Mouse (Mus musculus) hindbrain, embryonic 13.5 days (tissue): Measurements from ENCODE around the gene Tubb4a. TPM values are rescaled to one million over a fixed set of nuclear protein-coding genes. Genes with fewer than 3 reads are reported as not detected.

Source experiments
- ATAC-seq: fragments of 200-750 bp; cut with Nextera tagmentation; 2 replicates; pipeline ENCODE4 v1.8.0; 2017; ENCODE audit warnings: moderate TSS enrichment; ENCODE audit not compliant: low FRiP score
- H3K27ac ChIP-seq: fragments of 300-500 bp; sonication (generic); 2 replicates; pipeline ENCODE4 v1.5.1; 2015; ENCODE audit warnings: inconsistent platforms, mild to moderate bottlenecking, moderate library complexity
- H3K27me3 ChIP-seq: fragments of 300-500 bp; sonication (generic); 2 replicates; pipeline ENCODE4 v1.6.1; 2015; ENCODE audit warnings: mild to moderate bottlenecking, inconsistent platforms
- H3K36me3 ChIP-seq: fragments of 300-500 bp; sonication (generic); 2 replicates; pipeline ENCODE4 v1.6.1; 2015; ENCODE audit warnings: mild to moderate bottlenecking, inconsistent platforms
- H3K4me1 ChIP-seq: fragments of 300-500 bp; sonication (generic); replicated peaks from 2 replicates; pipeline ENCODE4 v1.6.1; 2015; ENCODE audit warnings: inconsistent platforms
- H3K4me2 ChIP-seq: fragments of 300-500 bp; sonication (generic); 2 replicates; pipeline ENCODE4 v1.6.1; 2015; ENCODE audit warnings: inconsistent platforms, mild to moderate bottlenecking, moderate library complexity
- H3K4me3 ChIP-seq: fragments of 300-500 bp; sonication (generic); 2 replicates; pipeline ENCODE4 v1.5.1; 2015; ENCODE audit warnings: mild to moderate bottlenecking, inconsistent platforms
- H3K9ac ChIP-seq: fragments of 300-500 bp; sonication (generic); 2 replicates; pipeline ENCODE4 v1.6.1; 2015; ENCODE audit warnings: mild to moderate bottlenecking, inconsistent platforms
- H3K9me3 ChIP-seq: fragments of 300-500 bp; sonication (generic); 2 replicates; pipeline ENCODE4 v1.6.1; 2016; ENCODE audit warnings: inconsistent platforms
- WGBS: fragments of 180-500 bp; shearing (Covaris S2); methylation state at CpG from one replicate; pipeline ENCODE4 v1.1.7; 2015; 5-methylcytosine and 5-hydroxymethylcytosine counted together
- polyA plus RNA-seq: library from polyadenylated mRNA; unstranded; fragments of >200 nt; fragmentation: Nextera tagmentation; extraction: Ambion mirVana; gene quantifications from 2 replicates; pipeline ENCODE4 v1.2.1, GENCODE M21; 2015

Tubb4a gene
- polyA plus RNA-seq, 1 experiment from 2014 or later: 314 TPM

DNA sequence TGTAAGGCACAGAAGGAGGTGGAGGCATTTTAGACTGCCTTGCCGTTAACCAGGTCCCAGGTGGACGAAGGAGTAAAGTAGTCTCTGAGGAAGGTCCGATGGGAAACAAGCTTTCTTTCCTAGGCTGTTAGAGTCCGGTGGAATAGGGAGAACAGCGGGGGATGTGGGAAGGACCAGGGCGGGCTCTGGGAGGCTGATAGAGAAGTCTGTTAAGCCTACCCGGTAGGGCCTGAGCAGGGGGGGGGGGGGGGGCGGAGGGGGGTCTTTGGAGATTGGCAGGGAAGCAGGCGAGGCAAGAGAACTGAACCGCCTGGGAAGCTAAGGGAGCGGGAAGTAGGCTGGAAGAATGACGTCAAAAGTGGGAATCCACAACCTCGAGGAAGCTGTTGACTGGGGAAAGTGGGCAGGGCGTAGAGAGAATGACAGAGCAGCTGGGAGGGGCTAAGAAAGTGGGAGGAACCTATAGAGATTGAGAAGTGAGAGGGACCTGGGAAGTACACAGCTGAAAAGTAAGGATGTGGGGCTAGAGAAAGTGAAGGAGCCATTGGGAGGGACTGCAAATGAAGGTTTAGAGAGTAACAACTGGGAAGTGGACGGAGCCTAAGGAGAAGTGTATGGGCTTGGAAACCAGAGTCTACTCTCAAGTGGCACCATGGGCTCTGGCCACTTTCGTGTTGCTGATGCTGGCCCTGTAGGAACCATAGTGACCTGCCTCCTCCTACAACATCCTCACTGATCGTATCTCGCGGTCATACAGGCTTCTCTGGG, 8.5 kb upstream of the Tubb4a start:
- Histone ChIP-seq H3K9ac (no peak overlapping the region), H3K4me1 (peaks cover 10% of the 10 kb centered on the region), H3K27ac (no peak overlapping the region), H3K4me3 (peak overlapping the region; percentile 19; the same call in 1 of the 2 replicates), H3K9me3 (no peaks in the 10 kb centered on the region), H3K36me3 (no peaks in the 10 kb centered on the region), H3K4me2 (peak overlapping the region; percentile 42), H3K27me3 (peaks cover 9% of the 10 kb centered on the region; the same call in 1 of the 2 replicates)
- peak; percentile 85 for ATAC-seq
- WGBS: 3% methylated on average over 18 of the region's 19 CpGs

DNA sequence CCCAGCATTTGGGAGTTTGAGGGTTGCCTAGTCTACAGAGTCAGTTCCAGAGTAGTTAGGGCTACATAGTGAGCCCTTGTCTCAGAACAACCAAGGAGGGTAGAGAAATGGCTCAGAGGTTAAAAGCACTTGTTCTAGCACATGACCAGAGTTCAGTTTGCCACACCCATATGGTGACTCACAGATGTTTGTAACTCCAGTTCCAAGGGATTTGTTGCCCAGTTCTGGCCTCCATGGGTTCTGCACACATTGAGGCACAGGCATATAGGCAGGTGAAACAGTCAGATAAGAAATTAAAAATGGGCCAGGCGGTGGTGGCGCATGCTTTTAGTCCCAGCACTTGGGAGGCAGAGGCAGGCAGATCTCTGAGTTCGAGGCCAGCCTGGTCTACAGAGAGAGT, 6.6 kb upstream of the Tubb4a start:
- H3K4me3 ChIP-seq: no peak overlapping the region
- peaks cover 9% of the 10 kb centered on the region; the same call in 1 of the 2 replicates for H3K27me3 ChIP-seq
- H3K27ac ChIP-seq: no peak overlapping the region
- ATAC-seq: no peak
- H3K4me1 ChIP-seq: peaks cover 10% of the 10 kb centered on the region
- no peaks in the 10 kb centered on the region for H3K9me3 ChIP-seq
- H3K36me3 ChIP-seq: no peaks in the 10 kb centered on the region
- H3K4me2 ChIP-seq: no peak overlapping the region
- 90% methylated on average over 3 of the region's 3 CpGs for WGBS
- H3K9ac ChIP-seq: no peak overlapping the region

DNA sequence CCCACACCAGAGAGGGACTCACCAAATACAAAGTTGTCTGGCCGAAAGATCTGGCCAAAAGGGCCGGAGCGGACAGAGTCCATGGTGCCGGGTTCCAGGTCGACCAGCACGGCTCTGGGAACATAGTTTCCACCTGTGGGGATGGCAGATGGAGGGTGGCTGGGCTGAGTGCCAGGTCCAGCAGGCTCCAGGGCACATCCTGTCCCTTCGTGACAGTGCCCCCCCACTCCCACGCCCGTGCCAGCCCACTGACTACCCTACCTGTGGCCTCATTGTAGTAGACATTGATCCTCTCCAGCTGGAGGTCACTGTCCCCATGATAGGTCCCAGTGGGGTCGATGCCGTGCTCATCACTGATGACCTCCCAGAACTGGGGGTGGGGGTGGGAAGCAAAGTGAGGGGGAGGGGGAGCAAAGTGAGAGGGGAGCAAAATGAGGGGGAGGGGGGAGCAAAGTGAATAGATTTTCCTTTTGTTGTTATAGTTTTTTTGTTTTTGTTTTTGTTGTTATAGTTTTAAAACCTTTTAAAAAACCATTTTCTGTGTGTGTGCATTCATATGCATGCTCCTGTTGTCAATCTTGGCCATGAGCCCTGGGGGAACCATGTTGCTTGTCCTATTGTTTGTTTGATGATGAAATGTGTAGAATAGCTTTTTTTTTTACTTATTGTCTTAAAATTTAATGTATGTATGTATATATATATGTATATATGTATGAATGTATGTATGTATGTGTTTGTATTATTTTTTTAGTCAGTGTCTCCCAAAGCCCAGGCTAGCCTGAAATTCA, 1.4 kb downstream of the Tubb4a start:
- H3K36me3 ChIP-seq: peaks cover 40% of the 10 kb centered on the region
- peak overlapping the region; percentile 86 for H3K9ac ChIP-seq
- peak overlapping the region; percentile 76 for H3K4me2 ChIP-seq
- peaks cover 40% of the 10 kb centered on the region for H3K4me1 ChIP-seq
- WGBS: 84% methylated on average over 11 of the region's 11 CpGs
- 0 out of 2 replicates have a peak, but pooled peaks cover 3% of the 10 kb centered on the region for H3K27me3 ChIP-seq
- no peak overlapping the region for H3K27ac ChIP-seq
- no peak for ATAC-seq
- H3K9me3 ChIP-seq: no peaks in the 10 kb centered on the region
- H3K4me3 ChIP-seq: peak overlapping the region; percentile 66

DNA sequence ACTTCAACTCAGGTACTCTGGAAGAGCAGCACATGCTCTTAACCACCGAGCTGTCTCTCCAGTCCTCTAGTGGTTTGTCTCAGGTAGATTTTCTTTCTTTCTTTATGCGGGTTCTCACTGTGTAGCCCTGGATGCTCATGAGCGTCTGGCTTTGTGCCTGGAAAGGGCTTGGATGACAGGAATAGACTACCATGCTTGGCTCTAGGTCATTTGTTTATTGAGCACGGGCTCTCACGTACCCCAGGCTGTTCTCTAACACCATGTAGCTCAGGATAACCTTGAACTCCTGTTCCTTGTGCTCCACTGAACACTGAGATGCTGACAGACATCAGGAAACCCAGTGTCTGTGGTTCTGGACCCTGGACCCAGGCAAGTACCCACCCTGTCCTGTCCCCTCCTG, 5.1 kb downstream of the Tubb4a start:
- no peaks in the 10 kb centered on the region for H3K27me3 ChIP-seq
- H3K4me3 ChIP-seq: no peak overlapping the region
- H3K36me3 ChIP-seq: peaks cover 57% of the 10 kb centered on the region
- ATAC-seq: no peak
- H3K9me3 ChIP-seq: no peaks in the 10 kb centered on the region
- peaks cover 40% of the 10 kb centered on the region for H3K4me1 ChIP-seq
- no peak overlapping the region for H3K9ac ChIP-seq
- 94% methylated on average over 5 of the region's 5 CpGs for WGBS
- H3K27ac ChIP-seq: no peak overlapping the region
- no peak overlapping the region for H3K4me2 ChIP-seq

DNA sequence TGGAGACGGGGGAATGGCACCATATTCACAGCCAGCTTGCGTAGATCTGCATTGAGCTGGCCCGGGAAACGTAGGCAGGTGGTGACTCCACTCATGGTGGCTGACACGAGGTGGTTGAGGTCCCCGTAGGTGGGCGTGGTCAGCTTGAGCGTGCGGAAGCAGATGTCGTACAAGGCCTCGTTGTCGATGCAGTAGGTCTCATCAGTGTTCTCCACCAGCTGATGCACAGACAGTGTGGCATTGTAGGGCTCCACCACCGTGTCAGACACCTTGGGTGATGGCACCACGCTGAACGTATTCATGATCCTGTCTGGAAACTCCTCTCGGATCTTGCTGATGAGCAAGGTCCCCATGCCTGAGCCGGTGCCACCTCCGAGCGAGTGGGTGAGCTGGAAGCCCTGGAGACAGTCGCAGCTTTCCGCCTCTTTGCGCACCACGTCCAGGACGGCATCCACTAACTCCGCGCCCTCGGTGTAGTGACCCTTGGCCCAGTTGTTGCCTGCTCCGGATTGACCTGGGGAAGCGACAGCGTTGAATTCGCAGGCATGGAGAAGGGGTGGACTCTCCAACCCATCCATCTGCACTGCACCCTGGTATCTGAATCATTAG, 6.2 kb downstream of the Tubb4a start:
- H3K9me3 ChIP-seq: no peaks in the 10 kb centered on the region
- H3K9ac ChIP-seq: no peak overlapping the region
- ATAC-seq: no peak
- no peak overlapping the region for H3K27ac ChIP-seq
- no peaks in the 10 kb centered on the region for H3K27me3 ChIP-seq
- H3K36me3 ChIP-seq: peaks cover 57% of the 10 kb centered on the region
- no peak overlapping the region for H3K4me2 ChIP-seq
- 94% methylated on average over 31 of the region's 31 CpGs for WGBS
- H3K4me1 ChIP-seq: peaks cover 32% of the 10 kb centered on the region
- H3K4me3 ChIP-seq: no peak overlapping the region

DNA sequence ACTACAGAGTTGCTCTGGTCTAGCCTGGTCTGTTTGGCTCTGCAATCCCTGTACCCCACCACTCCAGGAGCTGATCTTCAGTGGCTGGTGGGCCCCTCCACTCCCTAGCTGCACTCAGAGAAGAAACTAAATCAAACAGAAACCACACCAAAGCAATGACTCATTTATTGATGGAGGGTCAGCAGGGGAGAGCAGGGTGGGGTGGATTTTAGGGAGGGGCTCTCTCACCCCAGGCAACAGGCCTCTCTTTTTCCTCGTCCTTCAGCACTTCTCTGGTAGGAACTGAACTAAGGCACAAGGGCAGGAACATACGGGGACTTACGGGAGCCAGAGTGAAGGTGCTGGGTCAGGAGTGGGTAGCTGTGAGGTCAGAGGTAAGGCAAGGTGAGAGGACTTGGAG, 7.7 kb downstream of the Tubb4a start:
- 75% methylated on average over 3 of the region's 3 CpGs for WGBS
- H3K36me3 ChIP-seq: peaks cover 49% of the 10 kb centered on the region
- ATAC-seq: no peak
- H3K9ac ChIP-seq: no peak overlapping the region
- no peaks in the 10 kb centered on the region for H3K9me3 ChIP-seq
- no peak overlapping the region for H3K4me2 ChIP-seq
- no peak overlapping the region for H3K4me3 ChIP-seq
- no peaks in the 10 kb centered on the region for H3K27me3 ChIP-seq
- no peak overlapping the region for H3K27ac ChIP-seq
- H3K4me1 ChIP-seq: peaks cover 18% of the 10 kb centered on the region

DNA sequence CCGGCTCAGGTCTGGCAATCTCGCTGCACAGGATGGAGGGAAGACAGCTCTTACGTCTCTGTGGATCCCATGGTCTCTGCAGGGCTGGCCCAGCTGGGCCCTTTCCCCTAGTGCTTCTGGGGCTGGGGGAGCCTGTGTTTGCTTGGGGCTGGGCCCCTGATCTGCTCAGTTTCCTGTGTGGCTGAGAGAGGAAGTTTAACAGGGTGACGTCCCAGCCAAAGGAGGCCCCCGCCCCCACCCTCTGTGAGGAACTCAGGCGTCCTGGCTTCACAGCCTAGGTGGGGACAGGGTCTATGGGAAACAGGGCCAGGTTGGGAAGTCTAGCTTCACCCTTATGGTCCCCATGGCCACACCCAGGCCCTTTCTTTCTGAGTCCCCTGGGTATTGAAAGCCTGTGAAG, 9.2 kb downstream of the Tubb4a start, which contains the start of gene Dennd1c:
Gene Dennd1c (minus strand): TSS at position 179 of the 400 bp plus-strand sequence.
- 0 out of 2 replicates have a peak, but pooled peaks have one; percentile 22 for ATAC-seq
- Histone ChIP-seq H3K27ac (no peak within 1 kb of the TSS), H3K36me3 (peaks cover 34% of the 10 kb centered on the region), H3K4me1 (peaks cover 2% of the 10 kb centered on the region; the same call in 1 of the 2 replicates), H3K4me2 (no peak within 1 kb of the TSS), H3K4me3 (no peak within 1 kb of the TSS), H3K9ac (no peak within 1 kb of the TSS), H3K9me3 (no peaks in the 10 kb centered on the region), H3K27me3 (no peaks in the 10 kb centered on the region)
- WGBS: 60% methylated on average over 6 of the region's 6 CpGs

DNA sequence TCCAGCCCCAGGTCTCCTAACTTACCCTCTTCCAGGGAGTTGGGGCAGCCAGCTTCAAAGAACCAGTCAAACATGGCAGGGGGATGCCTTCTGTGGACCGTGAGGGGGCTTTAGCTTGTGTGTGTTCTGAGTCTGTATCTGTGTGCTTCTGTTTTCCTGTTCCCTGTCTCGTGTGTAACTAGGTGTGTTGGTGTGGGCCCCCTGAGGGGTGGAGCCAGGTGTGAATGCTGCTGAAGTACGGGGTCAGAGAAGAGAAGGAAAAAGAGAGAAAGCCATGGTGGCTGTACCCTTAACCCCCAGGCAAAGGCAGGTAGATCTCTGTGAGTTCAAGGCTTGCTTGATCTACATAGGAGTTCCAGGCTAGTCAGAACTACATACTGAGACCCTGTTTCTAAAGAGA, 10.7 kb downstream of the Tubb4a start:
- no peaks in the 10 kb centered on the region for H3K27me3 ChIP-seq
- peaks cover 25% of the 10 kb centered on the region for H3K36me3 ChIP-seq
- H3K4me2 ChIP-seq: no peak overlapping the region
- no peaks in the 10 kb centered on the region for H3K4me1 ChIP-seq
- H3K9me3 ChIP-seq: no peaks in the 10 kb centered on the region
- no peak overlapping the region for H3K9ac ChIP-seq
- 70% methylated on average over 3 of the region's 3 CpGs for WGBS
- H3K27ac ChIP-seq: no peak overlapping the region
- no peak for ATAC-seq
- H3K4me3 ChIP-seq: no peak overlapping the region

DNA sequence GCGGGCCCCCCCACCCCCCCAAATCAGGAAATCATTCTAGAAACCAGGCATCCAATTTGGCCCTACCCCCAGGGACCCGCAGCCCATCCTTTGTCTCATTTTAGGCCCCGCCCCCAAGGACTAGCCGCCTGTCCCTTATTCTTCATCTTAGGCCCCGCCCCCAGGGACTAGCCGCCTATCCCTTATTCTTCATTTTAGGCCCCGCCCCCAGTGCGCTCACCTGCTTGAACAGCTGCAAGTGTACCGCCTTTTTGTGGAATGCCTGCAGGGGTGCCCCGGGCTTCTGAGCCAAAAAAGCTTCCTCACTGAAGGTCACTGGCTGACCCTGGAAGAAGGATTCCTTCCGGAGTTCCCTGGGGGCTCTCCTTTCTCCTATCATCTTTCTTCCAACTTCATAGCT, 16.9 kb downstream of the Tubb4a start:
- no peaks in the 10 kb centered on the region for H3K36me3 ChIP-seq
- H3K9me3 ChIP-seq: no peaks in the 10 kb centered on the region
- H3K4me1 ChIP-seq: peaks cover 6% of the 10 kb centered on the region; the same call in 1 of the 2 replicates
- peak; percentile 31; the same call in 1 of the 2 replicates for ATAC-seq
- 2% methylated on average over 11 of the region's 11 CpGs for WGBS
- peak overlapping the region; percentile 23 for H3K4me3 ChIP-seq
- H3K27ac ChIP-seq: no peak overlapping the region
- peak overlapping the region; percentile 30 for H3K4me2 ChIP-seq
- peaks cover 9% of the 10 kb centered on the region; the same call in 1 of the 2 replicates for H3K27me3 ChIP-seq
- peak overlapping the region; percentile 49; the same call in 1 of the 2 replicates for H3K9ac ChIP-seq

DNA sequence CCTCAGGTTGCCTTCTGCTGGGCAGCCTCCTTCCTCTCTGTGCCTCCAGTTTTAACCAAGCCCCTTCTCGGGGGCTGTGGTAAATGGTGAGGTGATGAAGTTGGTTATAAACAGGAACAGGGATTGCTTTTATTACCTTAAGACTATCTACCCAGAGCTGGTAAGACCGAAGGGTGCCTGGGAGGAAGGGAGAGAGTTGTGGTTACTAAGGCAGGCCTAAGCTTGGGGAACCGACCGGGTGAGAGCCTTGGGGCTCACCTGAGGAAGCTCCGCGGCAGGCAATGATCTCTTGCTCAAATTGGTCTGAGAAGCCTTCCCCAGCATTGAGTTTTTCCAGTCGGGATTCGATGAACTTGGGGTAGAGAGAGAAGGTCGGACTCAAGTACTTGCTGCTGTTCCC, 17.3 kb downstream of the Tubb4a start:
- peak overlapping the region; percentile 23 for H3K4me3 ChIP-seq
- 12% methylated on average over 9 of the region's 9 CpGs for WGBS
- peak overlapping the region; percentile 30 for H3K4me2 ChIP-seq
- peaks cover 6% of the 10 kb centered on the region; the same call in 1 of the 2 replicates for H3K4me1 ChIP-seq
- ATAC-seq: no peak
- no peaks in the 10 kb centered on the region for H3K9me3 ChIP-seq
- no peak overlapping the region for H3K27ac ChIP-seq
- peaks cover 12% of the 10 kb centered on the region for H3K27me3 ChIP-seq
- no peaks in the 10 kb centered on the region for H3K36me3 ChIP-seq
- H3K9ac ChIP-seq: peak overlapping the region; percentile 49

DNA sequence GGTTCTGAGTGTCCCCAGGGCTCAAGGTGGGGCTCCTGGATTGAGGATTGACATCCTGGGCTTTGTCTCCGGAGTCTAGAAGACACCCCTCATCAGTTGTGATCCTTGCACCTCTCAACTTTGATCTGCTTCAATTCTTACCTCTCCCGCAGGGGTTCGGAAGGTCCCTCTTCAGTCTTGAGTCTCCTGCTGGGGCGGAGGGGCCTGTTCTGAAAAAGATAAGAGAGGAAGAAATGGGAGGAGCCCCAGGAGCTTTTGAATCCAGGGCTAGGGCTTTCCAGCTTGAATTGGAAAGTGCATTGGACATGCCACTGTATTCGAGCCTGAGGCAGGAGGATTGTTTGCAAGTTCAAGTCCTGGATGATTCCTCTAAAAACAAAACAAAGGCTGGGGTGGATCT, 20.7 kb downstream of the Tubb4a start:
- Histone ChIP-seq H3K27me3 (peaks cover 44% of the 10 kb centered on the region), H3K4me2 (no peak overlapping the region), H3K36me3 (no peaks in the 10 kb centered on the region), H3K9me3 (no peaks in the 10 kb centered on the region), H3K4me1 (peaks cover 14% of the 10 kb centered on the region), H3K4me3 (no peak overlapping the region), H3K27ac (no peak overlapping the region), H3K9ac (no peak overlapping the region)
- WGBS: 64% methylated on average over 5 of the region's 5 CpGs
- ATAC-seq: no peak

DNA sequence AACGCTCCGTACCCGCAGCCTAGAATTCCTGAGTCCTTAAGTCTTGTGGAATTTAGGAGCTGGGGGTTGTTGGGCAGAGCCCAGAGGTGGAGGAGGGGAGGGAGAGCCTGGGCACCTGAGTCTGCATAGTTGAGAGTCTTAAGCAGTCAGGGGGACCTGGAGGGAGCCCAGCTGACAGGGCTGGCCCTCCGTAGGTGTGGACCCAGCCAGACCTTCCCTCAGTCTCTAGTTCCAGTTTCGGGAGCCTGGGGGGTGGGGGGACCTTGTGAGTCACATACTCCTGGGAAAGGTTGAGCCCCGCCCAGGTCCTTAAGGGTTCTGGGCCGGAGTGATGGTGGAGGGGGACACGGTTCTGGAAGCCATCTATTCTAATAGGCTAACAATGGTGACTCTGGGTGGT, 24.6 kb downstream of the Tubb4a start:
- Histone ChIP-seq H3K9ac (no peak overlapping the region), H3K4me2 (no peak overlapping the region)
- WGBS: 11% methylated on average over 8 of the region's 8 CpGs

More for the DNA sequence above, 24.6 kb downstream of the Tubb4a start:
- ATAC-seq: no peak
- Histone ChIP-seq H3K36me3 (no peaks in the 10 kb centered on the region), H3K27ac (no peak overlapping the region), H3K4me3 (no peak overlapping the region), H3K9me3 (no peaks in the 10 kb centered on the region), H3K27me3 (peaks cover 55% of the 10 kb centered on the region), H3K4me1 (peaks cover 23% of the 10 kb centered on the region)
